Mouse (Mus musculus) lung, adult 2 months (tissue): Measurements from ENCODE around the gene Cyth1.

Experiments used
- CTCF ChIP-seq: fragments of 200-500 bp; IDR thresholded peaks from 2 replicates; pipeline ENCODE4 v1.5.1; 2011; ENCODE audit warnings: mild to moderate bottlenecking, low read length, control low read depth; ENCODE audit not compliant: insufficient read depth
- POLR2A ChIP-seq: fragments of 200-500 bp; IDR thresholded peaks from 2 replicates; pipeline ENCODE4 v1.6.1; 2011; ENCODE audit warnings: low read depth, mild to moderate bottlenecking, control low read depth, low read length, borderline replicate concordance; ENCODE audit errors: extremely low read depth

DNA sequence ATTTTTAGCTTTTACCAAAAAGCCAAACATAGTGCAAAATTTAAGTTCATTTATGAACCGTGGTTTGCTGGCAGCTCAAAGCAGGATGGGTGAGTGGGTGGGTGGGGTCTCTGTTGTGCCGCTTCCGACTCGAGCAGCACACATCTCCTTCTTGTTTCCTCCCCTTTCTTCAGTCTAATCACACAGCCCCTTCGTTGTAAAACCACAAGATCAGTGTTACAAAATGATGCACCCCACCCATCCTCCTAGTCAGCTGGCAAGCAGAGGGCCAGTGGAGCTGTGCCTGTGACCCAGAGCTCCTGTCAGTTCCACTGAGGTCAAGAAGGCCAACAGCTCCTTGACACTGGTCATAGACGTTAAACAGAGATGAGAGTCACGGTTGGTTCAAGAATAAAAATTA, 20.7 kb downstream of the Cyth1 start:
- TF ChIP-seq CTCF (no peak), POLR2A (no peak)
